In the genomic region with DNA sequence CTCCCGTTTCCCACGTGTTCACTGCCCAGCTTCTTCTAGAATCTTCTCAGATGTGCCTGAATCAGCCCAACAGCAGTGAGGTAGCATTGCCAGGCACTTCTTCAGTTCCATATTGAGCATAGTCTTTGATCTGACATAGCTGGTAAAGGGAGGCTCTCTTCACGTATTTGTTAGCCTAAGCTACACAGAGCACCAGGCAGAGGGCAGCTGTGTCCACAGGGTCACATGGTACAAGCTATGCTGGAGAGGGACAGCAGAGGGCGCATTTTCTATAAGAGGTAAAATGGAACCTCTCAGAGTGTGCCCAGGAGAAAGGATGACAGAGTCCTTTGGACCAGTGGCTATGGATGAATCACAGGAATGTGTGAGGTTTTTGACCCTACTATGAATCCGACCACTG, we compare ENCODE assay signal across 9 mouse cellular contexts. TPM values are rescaled to one million over a fixed set of nuclear protein-coding genes. Genes with fewer than 3 reads are reported as not detected.
DNase-seq lines count a peak whose midpoint lies in the region; ATAC-seq and TF ChIP-seq lines count a peak whose summit lies in the region.
"Had no signal": no experiment of that assay in that cellular context is flagged by ENCODE, and none has a peak within 500 bp of the region (broad histone marks: within the 10 kb centered on the region; RNA-seq: fewer than 3 reads in every experiment).

No protein-coding gene starts in this region.

- no peak overlapping the region for H3K9ac ChIP-seq in forebrain, embryonic 11.5 days (ENCODE audit: low read length)
- no peak overlapping the region for H3K9ac ChIP-seq in forebrain, embryonic 12.5 days
- no peak overlapping the region for H3K9ac ChIP-seq in MEL (ENCODE audit: control insufficient read depth, low read depth, low read length, poor library complexity, severe bottlenecking)
- H3K9ac ChIP-seq in lung, embryonic 15.5 days, result no peak overlapping the region

- peak; percentile 68 to 94 (median 82) for TF ChIP-seq CTCF in MEL (IDR thresholded peaks at IDR 0.05 in 2 of 3, conservative IDR thresholded peaks at IDR 0.05 in 1 of 3; ENCODE audit: control insufficient read depth in 1 of 3, insufficient read depth in 1 of 3, low read depth in 2 of 3, low read length in 3 of 3, poor library complexity in 1 of 3, severe bottlenecking in 1 of 3)
- peak; percentile 80 for TF ChIP-seq CTCF in layer of hippocampus, adult 2 months (conservative IDR thresholded peaks at IDR 0.05)

- peak; percentile 28; the same call in 1 of the 2 replicates for ATAC-seq in forebrain, embryonic 11.5 days (replicated peaks; ENCODE audit: low FRiP score)
- ATAC-seq in forebrain, embryonic 12.5 days (ENCODE audit: low FRiP score), result no peak
- peak; percentile 44 for ATAC-seq in lung, embryonic 15.5 days (ENCODE audit: borderline replicate concordance, extremely low read depth, low FRiP score, low TSS enrichment)

- no peaks in the 10 kb centered on the region for H3K4me1 ChIP-seq in forebrain, embryonic 11.5 days (replicated peaks; ENCODE audit: control insufficient read depth, insufficient read depth, low read length)
- H3K4me1 ChIP-seq in forebrain, embryonic 12.5 days, result no peaks in the 10 kb centered on the region
- no peaks in the 10 kb centered on the region; a peak in 1 of 4 replicates for H3K4me1 ChIP-seq in MEL (ENCODE audit: control insufficient read depth in 1 of 2, insufficient read depth in 2 of 2, low read length in 2 of 2)
- no peaks in the 10 kb centered on the region for H3K4me1 ChIP-seq in lung, embryonic 15.5 days

- H3K4me2 ChIP-seq in forebrain, embryonic 11.5 days (ENCODE audit: low read depth, low read length, severe bottlenecking), result no peak overlapping the region
- no peak overlapping the region for H3K4me2 ChIP-seq in forebrain, embryonic 12.5 days
- no peak overlapping the region for H3K4me2 ChIP-seq in lung, embryonic 15.5 days

- H3K27me3 ChIP-seq in forebrain, embryonic 11.5 days (ENCODE audit: control insufficient read depth, insufficient read depth, low read length), result peaks cover 4% of the 10 kb centered on the region; the same call in 1 of the 2 replicates
- peaks cover 12% of the 10 kb centered on the region for H3K27me3 ChIP-seq in forebrain, embryonic 12.5 days
- H3K27me3 ChIP-seq in MEL (ENCODE audit: control insufficient read depth in 1 of 2, insufficient read depth in 2 of 2, low read length in 2 of 2), result peaks cover 0 to 3% of the 10 kb centered on the region in 2 experiments; a peak in 1 of 4 replicates
- no peaks in the 10 kb centered on the region for H3K27me3 ChIP-seq in lung, embryonic 15.5 days

- TF ChIP-seq POLR2A in MEL (IDR thresholded peaks at IDR 0.05; ENCODE audit: control insufficient read depth in 1 of 2, insufficient read depth in 1 of 2, low read depth in 1 of 2, low read length in 2 of 2, poor library complexity in 1 of 2), result no peak

- peak; percentile 65 for DNase-seq in forebrain, embryonic 11.5 days (ENCODE audit: low spot score)
- DNase-seq in MEL (ENCODE audit: low read depth, low spot score), result peak; percentile 79
- DNase-seq in cerebellum, adult 8-10 months, result peak; percentile 43
- peak; percentile 29 to 56 for DNase-seq in heart, postnatal 14 days
- peak; percentile 33 to 68 for DNase-seq in layer of hippocampus, adult 2 months (ENCODE audit: low spot score in 2 of 2)
- peak; percentile 32 for DNase-seq in right cerebral cortex, postnatal 25 days

- no peaks in the 10 kb centered on the region for H3K36me3 ChIP-seq in forebrain, embryonic 11.5 days (ENCODE audit: control insufficient read depth, insufficient read depth, low read length)
- no peaks in the 10 kb centered on the region for H3K36me3 ChIP-seq in forebrain, embryonic 12.5 days (replicated peaks)
- H3K36me3 ChIP-seq in MEL (ENCODE audit: control insufficient read depth in 1 of 2, insufficient read depth in 2 of 2, low read length in 2 of 2), result no peaks in the 10 kb centered on the region
- H3K36me3 ChIP-seq in lung, embryonic 15.5 days, result no peaks in the 10 kb centered on the region

- peak; percentile 64 for TF ChIP-seq RAD21 in MEL (IDR thresholded peaks at IDR 0.05; ENCODE audit: low read depth, low read length)

- H3K27ac ChIP-seq in forebrain, embryonic 11.5 days (ENCODE audit: low read depth, low read length), result no peak overlapping the region
- no peak overlapping the region for H3K27ac ChIP-seq in forebrain, embryonic 12.5 days
- H3K27ac ChIP-seq in MEL (ENCODE audit: control insufficient read depth, low read depth, low read length), result no peak overlapping the region
- no peak overlapping the region for H3K27ac ChIP-seq in layer of hippocampus, adult 2 months
- no peak overlapping the region for H3K27ac ChIP-seq in lung, embryonic 15.5 days

- no peaks in the 10 kb centered on the region for H3K9me3 ChIP-seq in forebrain, embryonic 11.5 days (ENCODE audit: control insufficient read depth, low read length)
- no peaks in the 10 kb centered on the region for H3K9me3 ChIP-seq in forebrain, embryonic 12.5 days
- H3K9me3 ChIP-seq in MEL (replicated peaks; ENCODE audit: insufficient read depth, low read length), result no peaks in the 10 kb centered on the region
- no peaks in the 10 kb centered on the region for H3K9me3 ChIP-seq in lung, embryonic 15.5 days

- H3K79me2 ChIP-seq in MEL (ENCODE audit: control insufficient read depth, insufficient read depth, low read length, poor library complexity), result no peaks in the 10 kb centered on the region

- WGBS in forebrain, embryonic 11.5 days, result 53% methylated on average over 5 of the region's 5 CpGs
- 51% methylated on average over 5 of the region's 5 CpGs for WGBS in forebrain, embryonic 12.5 days
- 42% methylated on average over 5 of the region's 5 CpGs for WGBS in lung, embryonic 15.5 days

- TF ChIP-seq EP300 in MEL (IDR thresholded peaks at IDR 0.05; ENCODE audit: low read depth in 1 of 2, low read length in 2 of 2), result no peak

- intact Hi-C loops in heart, postnatal 14 days (cut with DNase I), result loop anchor here (5.0 kb wide), 1 partner anchor 278 kb away; no protein-coding TSS in a partner anchor

- H3K4me3 ChIP-seq in forebrain, embryonic 11.5 days (ENCODE audit: low read depth, low read length), result no peak overlapping the region
- no peak overlapping the region for H3K4me3 ChIP-seq in forebrain, embryonic 12.5 days (replicated peaks)
- no peak overlapping the region; a peak in 1 of 4 replicates for H3K4me3 ChIP-seq in MEL (ENCODE audit: control insufficient read depth in 1 of 2, insufficient read depth in 1 of 2, low read depth in 2 of 2, low read length in 2 of 2)
- no peak overlapping the region for H3K4me3 ChIP-seq in layer of hippocampus, adult 2 months
- no peak overlapping the region for H3K4me3 ChIP-seq in lung, embryonic 15.5 days

TF ChIP-seq in MEL, 35 proteins besides CTCF, POLR2A, EP300 and RAD21 (continues in another document):
- no peak for TF ChIP-seq ZMIZ1 (IDR thresholded peaks at IDR 0.05; ENCODE audit: low read depth, low read length)
- no peak for TF ChIP-seq NRF1 (IDR thresholded peaks at IDR 0.05; ENCODE audit: insufficient read depth, low read depth, low read length, poor library complexity, severe bottlenecking)
- no peak for TF ChIP-seq CHD1 (IDR thresholded peaks at IDR 0.05; ENCODE audit: low read depth, low read length)
- no peak for TF ChIP-seq HCFC1 (IDR thresholded peaks at IDR 0.05; ENCODE audit: low read depth, low read length)
- TF ChIP-seq MAZ (IDR thresholded peaks at IDR 0.05; ENCODE audit: low read depth, low read length), result no peak
- no peak for TF ChIP-seq TCF12 (IDR thresholded peaks at IDR 0.05; ENCODE audit: low read depth, low read length)
- no peak for TF ChIP-seq MEF2A (IDR thresholded peaks at IDR 0.05; ENCODE audit: extremely low read depth, insufficient replicate concordance, low read depth, low read length, poor library complexity, severe bottlenecking)
- peak; percentile 93 for TF ChIP-seq SMC3 (IDR thresholded peaks at IDR 0.05; ENCODE audit: low read depth, low read length)
- TF ChIP-seq POLR2AphosphoS2 (IDR thresholded peaks at IDR 0.05; ENCODE audit: low read length), result no peak
- TF ChIP-seq RCOR1 (IDR thresholded peaks at IDR 0.05; ENCODE audit: low read depth, low read length), result no peak
- no peak for TF ChIP-seq KAT2A (conservative IDR thresholded peaks at IDR 0.05; ENCODE audit: low read depth, low read length)
- peak; percentile 95 for TF ChIP-seq USF1 (IDR thresholded peaks at IDR 0.05; ENCODE audit: low read depth, low read length)
- no peak for TF ChIP-seq ZNF384 (IDR thresholded peaks at IDR 0.05; ENCODE audit: low read depth, low read length)
- TF ChIP-seq E2F4 (IDR thresholded peaks at IDR 0.05; ENCODE audit: borderline replicate concordance, low read depth, low read length), result no peak
- TF ChIP-seq CHD2 (IDR thresholded peaks at IDR 0.05; ENCODE audit: low read length), result no peak

RNA-seq across cellular contexts. Expression of gene Drd5, which starts 10.3 kb away (rescaled TPM):
- polyA plus RNA-seq in forebrain, embryonic 11.5 days (2014; fragmentation: Nextera tagmentation; extraction: Ambion mirVana), result not detected in 2 replicates
- polyA plus RNA-seq in forebrain, embryonic 12.5 days (2016; fragmentation: Nextera tagmentation; extraction: Ambion mirVana), result 0.06 TPM in 1 of 2 replicates, not detected in the other
- not detected in 2 replicates for total RNA-seq in MEL (2012; rRNA removed)
- polyA plus RNA-seq in MEL (2012; ENCODE audit: insufficient read depth in 1 of 2, insufficient read length in 2 of 2, low read depth in 1 of 2, low replicate concordance in 2 of 2, missing spikeins in 1 of 2), result not detected
- not detected for total RNA-seq in heart, postnatal 14 days (2021)
- 10 to 100 TPM; 15.1 to 18.0 TPM for total RNA-seq in layer of hippocampus, adult 2 months (2021)
- not detected in 2 replicates for polyA plus RNA-seq in lung, embryonic 15.5 days (2015; fragmentation: Nextera tagmentation; extraction: Ambion mirVana)

RNA-seq across cellular contexts. Expression of gene Otop1, which starts 33.1 kb away (rescaled TPM):
- polyA plus RNA-seq in forebrain, embryonic 11.5 days (2014; fragmentation: Nextera tagmentation; extraction: Ambion mirVana), result not detected in 2 replicates
- not detected in 2 replicates for polyA plus RNA-seq in forebrain, embryonic 12.5 days (2016; fragmentation: Nextera tagmentation; extraction: Ambion mirVana)
- total RNA-seq in MEL (2012; rRNA removed), result 0.08 TPM in 1 of 2 replicates, not detected in the other
- not detected for polyA plus RNA-seq in MEL (2012; ENCODE audit: insufficient read depth in 1 of 2, insufficient read length in 2 of 2, low read depth in 1 of 2, low replicate concordance in 2 of 2, missing spikeins in 1 of 2)
- total RNA-seq in heart, postnatal 14 days (2021), result 1 to 10 TPM in 1 of 2 experiments, not detected in 1; 2.1 TPM
- under 1 TPM in 1 of 2 experiments, not detected in 1; 0.15 TPM for total RNA-seq in layer of hippocampus, adult 2 months (2021)
- not detected in 2 replicates for polyA plus RNA-seq in lung, embryonic 15.5 days (2015; fragmentation: Nextera tagmentation; extraction: Ambion mirVana)
- total RNA-seq: layer of hippocampus, postnatal 25 days had no signal

RNA-seq across cellular contexts. Expression of gene Tmem128, which starts 48.9 kb away (rescaled TPM):
- polyA plus RNA-seq in forebrain, embryonic 11.5 days (2014; fragmentation: Nextera tagmentation; extraction: Ambion mirVana), result 82.6 and 100 TPM in 2 replicates
- polyA plus RNA-seq in forebrain, embryonic 12.5 days (2016; fragmentation: Nextera tagmentation; extraction: Ambion mirVana), result 90.9 and 91.4 TPM in 2 replicates
- 76.4 and 78.9 TPM in 2 replicates for total RNA-seq in MEL (2012; rRNA removed)
- 10 to 100 TPM in 1 of 2 experiments, not detected in 1; 55.9 TPM for polyA plus RNA-seq in MEL (2012; ENCODE audit: insufficient read depth in 1 of 2, insufficient read length in 2 of 2, low read depth in 1 of 2, low replicate concordance in 2 of 2, missing spikeins in 1 of 2)
- total RNA-seq in heart, postnatal 14 days (2021), result 10 to 100 TPM; 15.8 to 16.9 TPM
- total RNA-seq in layer of hippocampus, adult 2 months (2021), result 10 to 100 TPM; 30.1 to 32.8 TPM
- polyA plus RNA-seq in lung, embryonic 15.5 days (2015; fragmentation: Nextera tagmentation; extraction: Ambion mirVana), result 80.4 and 81.1 TPM in 2 replicates
